Mouse (Mus musculus): Measurements from ENCODE around the gene Gm7534. TPM values are rescaled to one million over a fixed set of nuclear protein-coding genes. Genes with fewer than 3 reads are reported as not detected.
"Not testable (repeated sequence)": the region's sequence is repeated elsewhere in the genome, so short reads cannot be mapped to it uniquely, and the experiment has no call there.

Gene Gm7534
- polyA plus RNA-seq, 1 experiment: not detected

DNA sequence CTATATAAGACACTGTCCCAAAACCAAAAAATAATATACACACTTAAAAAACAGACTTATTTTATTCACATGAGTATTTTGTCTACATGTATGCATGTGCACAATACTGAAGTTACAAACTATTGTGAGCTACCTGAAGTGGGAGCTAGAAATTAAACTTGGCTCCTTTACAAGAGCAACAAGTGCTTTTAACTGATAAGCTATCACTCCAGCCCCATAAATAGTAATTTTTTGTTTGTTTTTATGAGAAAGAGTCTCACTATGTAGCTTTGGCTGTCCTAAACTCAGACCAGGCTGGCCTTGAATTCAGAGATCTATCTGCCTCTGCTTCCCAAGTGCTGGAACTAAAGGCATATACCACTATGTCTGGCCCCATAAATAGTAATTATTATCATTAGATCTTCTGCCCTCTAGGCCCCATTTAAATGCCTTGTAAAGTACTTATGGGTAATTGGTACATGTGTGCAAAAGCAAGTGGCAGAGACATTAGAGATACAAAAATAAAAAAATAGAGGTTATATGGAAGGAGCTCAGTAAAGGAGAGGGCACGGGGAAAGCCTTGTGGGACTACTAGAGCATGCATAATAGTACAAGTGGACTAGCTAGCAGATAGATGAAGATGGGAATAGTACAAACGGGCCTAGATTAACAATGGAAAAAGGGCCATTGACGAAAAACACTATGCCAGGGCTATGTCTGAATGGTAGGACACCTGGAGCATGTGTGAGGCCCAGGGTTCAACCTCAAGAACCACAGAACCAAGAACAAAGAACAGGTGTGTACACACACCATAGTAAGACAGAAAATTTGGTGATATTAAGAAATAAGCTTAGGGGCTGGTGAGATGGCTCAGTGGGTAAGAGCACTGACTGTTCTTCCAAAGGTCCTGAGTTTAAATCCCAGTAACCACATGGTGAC is 37.0 kb downstream of the Gm7534 start:
- H3ac ChIP-seq (ENCODE audit: control insufficient read depth, insufficient read length, low read depth): no peak overlapping the region
- TF ChIP-seq CEBPB (IDR thresholded peaks at IDR 0.05; ENCODE audit: low read depth) (no peak), USF1 (IDR thresholded peaks at IDR 0.05; ENCODE audit: low read depth) (no peak), MYOD1 (IDR thresholded peaks at IDR 0.05; ENCODE audit: control insufficient read depth, insufficient read length, low read depth) (no peak), MYOG (IDR thresholded peaks at IDR 0.05; ENCODE audit: control insufficient read depth, extremely low read depth, insufficient read length) (no peak), CTCF (IDR thresholded peaks at IDR 0.05; ENCODE audit: control insufficient read depth, insufficient read depth, insufficient read length) (no peak)
- H3K27me3 ChIP-seq (ENCODE audit: control insufficient read depth, insufficient read depth, insufficient read length): no peaks in the 10 kb centered on the region
- H3K79me2 ChIP-seq (ENCODE audit: control insufficient read depth, insufficient read depth): no peaks in the 10 kb centered on the region
- H3K36me3 ChIP-seq (ENCODE audit: control insufficient read depth, insufficient read depth): peaks cover 4% of the 10 kb centered on the region
- no peak overlapping the region for H3K4me3 ChIP-seq (ENCODE audit: insufficient read depth, poor library complexity, severe bottlenecking)
- no peaks in the 10 kb centered on the region for H3K79me3 ChIP-seq (ENCODE audit: low read depth)

DNA sequence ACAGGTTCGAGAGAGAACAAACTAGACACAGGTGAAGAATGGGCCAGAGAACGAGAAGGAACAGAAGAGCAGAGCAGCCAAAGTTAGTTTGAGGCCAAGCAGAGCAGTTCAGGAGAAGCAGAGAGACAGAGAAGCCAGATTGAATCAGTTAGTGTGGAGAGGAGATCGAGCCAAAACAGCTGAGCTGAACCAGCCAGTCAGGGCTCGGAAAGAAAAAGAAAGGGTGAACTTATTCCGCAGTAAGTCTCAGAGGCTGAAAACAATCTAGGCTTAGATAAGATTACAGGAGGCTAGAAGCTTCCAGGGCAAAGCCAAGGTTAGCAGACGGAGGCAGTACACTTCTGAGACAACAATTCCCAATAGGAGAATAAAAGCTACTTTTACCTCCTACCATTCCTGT is 37.8 kb downstream of the Gm7534 start:
- H3K36me3 ChIP-seq (ENCODE audit: control insufficient read depth, insufficient read depth): peaks cover 4% of the 10 kb centered on the region
- H3K4me3 ChIP-seq (ENCODE audit: insufficient read depth, poor library complexity, severe bottlenecking): no peak overlapping the region
- no peaks in the 10 kb centered on the region for H3K79me2 ChIP-seq (ENCODE audit: control insufficient read depth, insufficient read depth)
- TF ChIP-seq CEBPB (IDR thresholded peaks at IDR 0.05; ENCODE audit: low read depth): no peak
- no peak for TF ChIP-seq USF1 (IDR thresholded peaks at IDR 0.05; ENCODE audit: low read depth)
- TF ChIP-seq CTCF (IDR thresholded peaks at IDR 0.05; ENCODE audit: control insufficient read depth, insufficient read depth, insufficient read length): no peak
- TF ChIP-seq MAX (IDR thresholded peaks at IDR 0.05): no peak
- no peak for TF ChIP-seq FOSL1 (IDR thresholded peaks at IDR 0.05; ENCODE audit: insufficient read depth, low read length, poor library complexity, severe bottlenecking)
- TF ChIP-seq MYOG (IDR thresholded peaks at IDR 0.05; ENCODE audit: control insufficient read depth, extremely low read depth, insufficient read length): no peak
- no peak for TF ChIP-seq MYOD1 (IDR thresholded peaks at IDR 0.05; ENCODE audit: control insufficient read depth, insufficient read length, low read depth)
- H3K27me3 ChIP-seq (ENCODE audit: control insufficient read depth, insufficient read depth, insufficient read length): no peaks in the 10 kb centered on the region
- H3ac ChIP-seq (ENCODE audit: control insufficient read depth, insufficient read length, low read depth): no peak overlapping the region
- no peaks in the 10 kb centered on the region for H3K79me3 ChIP-seq (ENCODE audit: low read depth)

DNA sequence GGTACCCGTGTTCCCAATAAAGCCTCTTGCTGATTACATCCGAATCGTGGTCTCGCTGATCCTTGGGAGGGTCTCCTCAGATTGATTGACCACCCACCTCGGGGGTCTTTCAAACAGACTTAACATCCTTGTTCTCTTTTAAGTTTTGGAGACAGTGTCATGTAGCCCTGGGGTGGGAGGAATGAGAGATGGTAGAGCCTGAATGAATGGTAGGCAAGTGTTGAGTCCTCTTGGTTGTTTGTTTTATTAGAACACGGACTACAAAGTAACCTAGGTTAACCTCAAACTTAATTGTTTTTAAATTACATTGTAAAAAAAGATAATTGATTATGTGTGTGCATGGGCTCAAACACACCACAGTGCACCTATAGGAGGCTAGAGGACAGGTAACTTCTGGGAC is 38.2 kb downstream of the Gm7534 start:
- no peak for TF ChIP-seq MYOG (IDR thresholded peaks at IDR 0.05; ENCODE audit: control insufficient read depth, extremely low read depth, insufficient read length)
- no peak for TF ChIP-seq CTCF (IDR thresholded peaks at IDR 0.05; ENCODE audit: control insufficient read depth, insufficient read depth, insufficient read length)
- TF ChIP-seq MYOD1 (IDR thresholded peaks at IDR 0.05; ENCODE audit: control insufficient read depth, insufficient read length, low read depth): no peak
- TF ChIP-seq CEBPB (IDR thresholded peaks at IDR 0.05; ENCODE audit: low read depth): no peak
- TF ChIP-seq MAX (IDR thresholded peaks at IDR 0.05): no peak
- no peak for TF ChIP-seq USF1 (IDR thresholded peaks at IDR 0.05; ENCODE audit: low read depth)
- TF ChIP-seq FOSL1 (IDR thresholded peaks at IDR 0.05; ENCODE audit: insufficient read depth, low read length, poor library complexity, severe bottlenecking): no peak
- Histone ChIP-seq H3ac (ENCODE audit: control insufficient read depth, insufficient read length, low read depth) (no peak overlapping the region), H3K79me3 (ENCODE audit: low read depth) (no peaks in the 10 kb centered on the region), H3K4me3 (ENCODE audit: insufficient read depth, poor library complexity, severe bottlenecking) (no peak overlapping the region), H3K36me3 (ENCODE audit: control insufficient read depth, insufficient read depth) (peaks cover 4% of the 10 kb centered on the region), H3K27me3 (ENCODE audit: control insufficient read depth, insufficient read depth, insufficient read length) (no peaks in the 10 kb centered on the region), H3K79me2 (ENCODE audit: control insufficient read depth, insufficient read depth) (no peaks in the 10 kb centered on the region)

DNA sequence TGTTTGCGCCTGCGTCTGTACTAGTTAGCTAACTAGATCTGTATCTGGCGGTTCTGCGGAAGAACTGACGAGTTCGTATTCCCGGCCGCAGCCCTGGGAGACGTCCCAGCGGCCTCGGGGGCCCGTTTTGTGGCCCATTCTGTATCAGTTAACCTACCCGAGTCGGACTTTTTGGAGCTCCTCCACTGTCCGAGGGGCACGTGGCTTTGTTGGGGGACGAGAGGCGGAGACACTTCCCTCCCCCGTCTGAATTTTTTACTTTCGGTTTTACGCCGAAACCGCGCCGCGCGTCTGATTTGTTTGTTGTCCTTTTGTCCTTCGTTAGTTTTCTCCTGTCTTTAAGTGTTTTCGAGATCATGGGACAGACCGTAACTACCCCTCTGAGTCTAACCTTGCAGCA is 42.7 kb downstream of the Gm7534 start:
- H3ac ChIP-seq (ENCODE audit: control insufficient read depth, insufficient read length, low read depth); H3K4me3 ChIP-seq (ENCODE audit: insufficient read depth, poor library complexity, severe bottlenecking); H3K27me3 ChIP-seq (ENCODE audit: control insufficient read depth, insufficient read depth, insufficient read length); H3K79me3 ChIP-seq (ENCODE audit: low read depth); H3K79me2 ChIP-seq (ENCODE audit: control insufficient read depth, insufficient read depth): not testable (repeated sequence)
- peaks cover 15% of the 10 kb centered on the region for H3K36me3 ChIP-seq (ENCODE audit: control insufficient read depth, insufficient read depth)

DNA sequence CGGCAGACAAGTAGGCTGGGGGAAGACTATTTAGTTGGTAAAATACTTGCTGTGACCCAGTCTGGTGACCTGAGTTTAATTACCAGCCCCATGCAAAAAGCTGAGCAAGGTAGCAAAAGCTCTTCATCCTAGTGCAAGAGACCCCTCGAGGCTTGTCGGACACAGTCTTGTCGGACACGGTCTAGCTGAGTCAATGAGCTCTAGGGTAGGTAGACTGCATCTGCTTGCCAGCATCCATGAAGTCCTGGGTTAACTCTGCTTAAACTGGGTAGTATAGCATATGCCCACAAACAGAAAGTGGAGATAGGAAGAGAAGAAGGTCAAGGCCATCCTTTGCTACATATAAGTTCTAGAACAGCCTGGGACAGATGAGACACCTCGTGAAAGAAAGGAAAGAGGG is 44.0 kb downstream of the Gm7534 start:
- H3K79me3 ChIP-seq (ENCODE audit: low read depth): no peaks in the 10 kb centered on the region
- no peak overlapping the region for H3ac ChIP-seq (ENCODE audit: control insufficient read depth, insufficient read length, low read depth)
- TF ChIP-seq USF1 (IDR thresholded peaks at IDR 0.05; ENCODE audit: low read depth) (no peak), CEBPB (IDR thresholded peaks at IDR 0.05; ENCODE audit: low read depth) (no peak), MYOG (IDR thresholded peaks at IDR 0.05; ENCODE audit: control insufficient read depth, extremely low read depth, insufficient read length) (no peak), MYOD1 (IDR thresholded peaks at IDR 0.05; ENCODE audit: control insufficient read depth, insufficient read length, low read depth) (no peak), FOSL1 (IDR thresholded peaks at IDR 0.05; ENCODE audit: insufficient read depth, low read length, poor library complexity, severe bottlenecking) (no peak), CTCF (IDR thresholded peaks at IDR 0.05; ENCODE audit: control insufficient read depth, insufficient read depth, insufficient read length) (no peak), MAX (IDR thresholded peaks at IDR 0.05) (no peak)
- H3K4me3 ChIP-seq (ENCODE audit: insufficient read depth, poor library complexity, severe bottlenecking): no peak overlapping the region
- no peaks in the 10 kb centered on the region for H3K79me2 ChIP-seq (ENCODE audit: control insufficient read depth, insufficient read depth)
- H3K27me3 ChIP-seq (ENCODE audit: control insufficient read depth, insufficient read depth, insufficient read length): no peaks in the 10 kb centered on the region
- peaks cover 14% of the 10 kb centered on the region for H3K36me3 ChIP-seq (ENCODE audit: control insufficient read depth, insufficient read depth)

DNA sequence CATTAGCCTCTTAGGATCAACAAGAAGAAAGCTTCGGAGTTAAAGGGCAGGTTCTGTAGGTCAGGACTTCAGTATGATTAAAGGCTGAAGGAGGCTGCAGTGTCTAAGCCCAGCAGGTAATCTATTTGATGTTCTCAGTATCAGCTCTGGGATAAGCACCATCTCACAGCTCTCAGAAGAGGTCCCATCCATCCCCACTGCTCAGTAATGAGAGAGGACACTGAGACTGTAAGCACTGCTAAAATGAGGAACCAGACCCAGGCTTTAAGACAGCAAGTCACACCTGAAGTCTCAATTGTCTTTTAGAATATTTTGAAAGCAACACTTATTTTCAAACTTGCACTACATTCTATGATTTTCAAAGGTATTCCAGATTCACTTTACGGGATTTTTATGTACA is 45.2 kb downstream of the Gm7534 start:
- no peak for TF ChIP-seq MYOG (IDR thresholded peaks at IDR 0.05; ENCODE audit: control insufficient read depth, extremely low read depth, insufficient read length)
- TF ChIP-seq MAX (IDR thresholded peaks at IDR 0.05): no peak
- no peak for TF ChIP-seq CTCF (IDR thresholded peaks at IDR 0.05; ENCODE audit: control insufficient read depth, insufficient read depth, insufficient read length)
- TF ChIP-seq FOSL1 (IDR thresholded peaks at IDR 0.05; ENCODE audit: insufficient read depth, low read length, poor library complexity, severe bottlenecking): no peak
- no peak for TF ChIP-seq CEBPB (IDR thresholded peaks at IDR 0.05; ENCODE audit: low read depth)
- TF ChIP-seq USF1 (IDR thresholded peaks at IDR 0.05; ENCODE audit: low read depth): no peak
- TF ChIP-seq MYOD1 (IDR thresholded peaks at IDR 0.05; ENCODE audit: control insufficient read depth, insufficient read length, low read depth): no peak
- Histone ChIP-seq H3K79me2 (ENCODE audit: control insufficient read depth, insufficient read depth) (no peaks in the 10 kb centered on the region), H3K79me3 (ENCODE audit: low read depth) (no peaks in the 10 kb centered on the region), H3K4me3 (ENCODE audit: insufficient read depth, poor library complexity, severe bottlenecking) (no peak overlapping the region), H3K27me3 (ENCODE audit: control insufficient read depth, insufficient read depth, insufficient read length) (no peaks in the 10 kb centered on the region), H3K36me3 (ENCODE audit: control insufficient read depth, insufficient read depth) (peaks cover 14% of the 10 kb centered on the region), H3ac (ENCODE audit: control insufficient read depth, insufficient read length, low read depth) (no peak overlapping the region)

Data from C2C12 (cell line).